Mouse (Mus musculus) heart, adult 2 months (tissue): Measurements from ENCODE around the gene Itga3. TPM values are rescaled to one million over a fixed set of nuclear protein-coding genes. Genes with fewer than 3 reads are reported as not detected.

Experiments
- DNase-seq, 2 experiments: peaks; one replicate each; pipeline ENCODE4 v3.0.0; 2021
- H3K27ac ChIP-seq: fragments of 200-600 bp; 2 replicates; pipeline ENCODE4 v1.8.1; 2022
- H3K27me3 ChIP-seq: fragments of 200-500 bp; 2 replicates; pipeline ENCODE4 v1.6.1; 2012; ENCODE audit warnings: mild to moderate bottlenecking, low read length, inconsistent platforms, mixed read lengths; ENCODE audit not compliant: control insufficient read depth, insufficient read depth
- H3K36me3 ChIP-seq: fragments of 200-500 bp; 2 replicates; pipeline ENCODE4 v1.6.1; 2012; ENCODE audit warnings: low read length, inconsistent platforms; ENCODE audit not compliant: control insufficient read depth, insufficient read depth
- H3K4me1 ChIP-seq: fragments of 200-500 bp; 2 replicates; pipeline ENCODE4 v1.6.1; 2011; ENCODE audit warnings: low read length; ENCODE audit not compliant: control insufficient read depth, insufficient read depth
- H3K4me3 ChIP-seq: fragments of 200-600 bp; 2 replicates; pipeline ENCODE4 v1.8.1; 2022
- H3K79me2 ChIP-seq: fragments of 200-500 bp; replicated peaks from 2 replicates; pipeline ENCODE4 v1.6.1; 2012; ENCODE audit warnings: mild to moderate bottlenecking, inconsistent platforms, low read length, moderate library complexity, mixed read lengths; ENCODE audit not compliant: control insufficient read depth, insufficient read depth
- H3K9ac ChIP-seq: fragments of 200-500 bp; 2 replicates; pipeline ENCODE4 v1.6.1; 2012; ENCODE audit warnings: low read depth, mild to moderate bottlenecking, control low read depth, inconsistent platforms, low read length, mixed read lengths
- CTCF ChIP-seq: fragments of 200-600 bp; IDR thresholded peaks from 2 replicates; pipeline ENCODE4 v1.8.1; 2022; ENCODE audit warnings: antibody characterized with exemption, mild to moderate bottlenecking, moderate library complexity
- EP300 ChIP-seq: fragments of 200-500 bp; IDR thresholded peaks from 2 replicates; pipeline ENCODE4 v1.6.1; 2011; ENCODE audit warnings: low read depth, low read length, control low read depth; ENCODE audit not compliant: insufficient read depth
- POLR2A ChIP-seq: fragments of 200-500 bp; IDR thresholded peaks from 2 replicates; pipeline ENCODE4 v1.6.1; 2011; ENCODE audit warnings: mild to moderate bottlenecking, low read depth, low read length, control low read depth; ENCODE audit not compliant: insufficient read depth
- WGBS: fragments of 180-500 bp; shearing (Covaris S2); methylation state at CpG from one replicate; pipeline ENCODE4 v1.1.7; 2018; 5-methylcytosine and 5-hydroxymethylcytosine counted together
- intact Hi-C: fragments of 180-260 bp; cut with DNase I; formaldehyde crosslinking; loops from one replicate; pipeline ENCODE4 v1.15.1; 2025
- polyA plus RNA-seq: library from polyadenylated mRNA; depleted of rRNA; stranded (reverse); fragments of >200 nt; gene quantifications from 2 replicates; pipeline ENCODE4 v1.2.3, GENCODE M21; 2012
- total RNA-seq, 2 experiments: library from RNA; stranded (reverse); gene quantifications; 2 replicates each; pipeline ENCODE4 v1.2.3; 2021

Gene Itga3
- total and polyA plus RNA-seq, 3 experiments, result 10.4 to 11.4 (median 10.6) TPM

GRCm38 (mm10) chr11:95076041-95076535 is 513 bp downstream of the Itga3 start:
- H3K4me3 ChIP-seq, result peak overlapping the region; percentile 60

GRCm38 (mm10) chr11:95075197-95076040 is 1.2 kb downstream of the Itga3 start:
- intact Hi-C loops, result loop anchor here (1.0 kb wide), 2 partner anchors 28 to 29 kb away; no protein-coding TSS in a partner anchor
- Histone ChIP-seq H3K4me3 (peak overlapping the region; percentile 60), H3K27ac (peak overlapping the region; percentile 77), H3K79me2 (no peaks in the 10 kb centered on the region), H3K36me3 (no peaks in the 10 kb centered on the region), H3K27me3 (no peaks in the 10 kb centered on the region), H3K9ac (peak overlapping the region; percentile 78), H3K4me1 (peaks cover 16% of the 10 kb centered on the region)
- no peak for TF ChIP-seq POLR2A
- no peak for TF ChIP-seq EP300
- no peak for TF ChIP-seq CTCF
- 11% methylated on average over 19 of the region's 19 CpGs for WGBS
- DNase-seq, result no peak

More at GRCm38 (mm10) chr11:95076041-95076535, 513 bp downstream of the Itga3 start:
- peak; percentile 74 to 76 for DNase-seq
- intact Hi-C loops, result loop anchor here (1.0 kb wide), 2 partner anchors 28 to 29 kb away; no protein-coding TSS in a partner anchor
- Histone ChIP-seq H3K36me3 (no peaks in the 10 kb centered on the region), H3K9ac (peak overlapping the region; percentile 78), H3K4me1 (peaks cover 12% of the 10 kb centered on the region), H3K79me2 (no peaks in the 10 kb centered on the region), H3K27me3 (no peaks in the 10 kb centered on the region), H3K27ac (peak overlapping the region; percentile 77)
- TF ChIP-seq CTCF (peak; percentile 71), EP300 (no peak)
- WGBS, result under 1% methylated on average over 41 of the region's 42 CpGs

- H3K4me1 ChIP-seq, result peaks cover 18% of the 10 kb centered on the region
- no peaks in the 10 kb centered on the region for H3K36me3 ChIP-seq
- no peak for DNase-seq
- no peaks in the 10 kb centered on the region for H3K27me3 ChIP-seq
- TF ChIP-seq POLR2A (no peak), CTCF (no peak), EP300 (no peak)
- intact Hi-C loops, result no loop called here
- whole genome bisulfite sequencing, result 74% methylated on average over 4 of the region's 4 CpGs
- no peaks in the 10 kb centered on the region for H3K79me2 ChIP-seq
- no peak overlapping the region for H3K4me3 ChIP-seq
- no peak overlapping the region for H3K9ac ChIP-seq
- no peak overlapping the region for H3K27ac ChIP-seq
Observed at GRCm38 (mm10) chr11:95074694-95075093, 1.9 kb downstream of the Itga3 start.

- Histone ChIP-seq H3K79me2 (no peaks in the 10 kb centered on the region), H3K9ac (no peak overlapping the region), H3K27me3 (no peaks in the 10 kb centered on the region), H3K4me1 (peaks cover 13% of the 10 kb centered on the region), H3K27ac (no peak overlapping the region), H3K36me3 (no peaks in the 10 kb centered on the region), H3K4me3 (no peak overlapping the region)
- intact Hi-C loops, result no loop called here
- 73% methylated on average over 4 of the region's 4 CpGs for WGBS
- DNase-seq, result no peak
- TF ChIP-seq CTCF, result no peak
- TF ChIP-seq POLR2A, result no peak
- no peak for TF ChIP-seq EP300
Observed at GRCm38 (mm10) chr11:95073835-95074234, 2.8 kb downstream of the Itga3 start.

- Histone ChIP-seq H3K27me3 (no peaks in the 10 kb centered on the region), H3K79me2 (no peaks in the 10 kb centered on the region), H3K9ac (no peak overlapping the region), H3K27ac (no peak overlapping the region), H3K4me1 (peaks cover 12% of the 10 kb centered on the region), H3K4me3 (no peak overlapping the region), H3K36me3 (no peaks in the 10 kb centered on the region)
- intact Hi-C loops, result no loop called here
- WGBS, result 55% methylated on average over 5 of the region's 5 CpGs
- TF ChIP-seq POLR2A, result no peak
- TF ChIP-seq EP300, result no peak
- TF ChIP-seq CTCF, result no peak
- peak in 1 of 2 experiments; percentile 52 for DNase-seq
Observed at GRCm38 (mm10) chr11:95072804-95073203, 3.8 kb downstream of the Itga3 start.

- peaks cover 12% of the 10 kb centered on the region for H3K4me1 ChIP-seq
- H3K27ac ChIP-seq, result no peak overlapping the region
- 78% methylated on average over 8 of the region's 8 CpGs for WGBS
Observed at GRCm38 (mm10) chr11:95072136-95072535, 4.5 kb downstream of the Itga3 start.

More at GRCm38 (mm10) chr11:95072136-95072535, 4.5 kb downstream of the Itga3 start:
- TF ChIP-seq CTCF, result no peak
- TF ChIP-seq POLR2A, result no peak
- TF ChIP-seq EP300, result no peak
- Histone ChIP-seq H3K27me3 (no peaks in the 10 kb centered on the region), H3K9ac (no peak overlapping the region), H3K4me3 (no peak overlapping the region), H3K36me3 (no peaks in the 10 kb centered on the region), H3K79me2 (no peaks in the 10 kb centered on the region)
- DNase-seq, result no peak
- intact Hi-C loops, result no loop called here
